15 mouse cellular contexts compared by ENCODE assay signal in the genomic region with DNA sequence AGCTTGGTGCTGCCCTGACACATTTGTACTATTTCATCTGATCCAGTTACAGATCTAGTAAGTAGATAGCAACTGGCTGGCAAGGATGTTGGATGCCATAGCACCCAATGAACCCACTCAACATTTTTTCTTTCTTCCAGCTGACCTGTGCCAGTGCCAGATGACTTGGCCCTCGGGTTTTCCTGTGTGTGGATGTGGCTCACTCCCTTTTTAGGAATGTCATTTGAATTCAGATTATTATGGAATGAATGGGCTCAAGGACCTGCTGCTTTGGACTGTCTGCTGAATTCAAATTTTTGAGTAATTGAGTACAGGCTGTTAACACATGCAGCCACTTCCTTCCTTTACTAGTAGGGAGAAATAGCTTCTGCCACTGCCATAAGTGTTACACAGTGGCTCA.
"Had no signal": no experiment of that assay in that cellular context is flagged by ENCODE, and none has a peak within 500 bp of the region (broad histone marks: within the 10 kb centered on the region; RNA-seq: fewer than 3 reads in every experiment).

No protein-coding gene starts in this region.

- DNase-seq: kidney, adult 8-10 months; kidney, postnatal 36 days; layer of hippocampus, adult 9-11 months; layer of hippocampus, postnatal 36 days; liver; liver, embryonic 13.5 days; liver, postnatal 0 days; right cerebral cortex, postnatal 14 days; thymus, postnatal 36 days had no signal

- H3K27ac ChIP-seq: limb, embryonic 12.5 days; liver, embryonic 13.5 days; macrophage; midbrain, embryonic 12.5 days; stomach, embryonic 15.5 days had no signal

- ATAC-seq: intestine, postnatal 0 days; liver, postnatal 0 days; midbrain, embryonic 16.5 days had no signal

- H3K4me2 ChIP-seq: limb, embryonic 12.5 days; liver, embryonic 13.5 days; midbrain, embryonic 12.5 days; stomach, embryonic 15.5 days had no signal

- H3K36me3 ChIP-seq: limb, embryonic 12.5 days; liver, embryonic 13.5 days; midbrain, embryonic 12.5 days; stomach, embryonic 15.5 days had no signal

- H3K9ac ChIP-seq: limb, embryonic 12.5 days; liver, embryonic 13.5 days; liver, postnatal 0 days; midbrain, embryonic 12.5 days; stomach, embryonic 15.5 days had no signal

- H3K27me3 ChIP-seq: limb, embryonic 12.5 days; liver, embryonic 13.5 days; midbrain, embryonic 12.5 days; stomach, embryonic 15.5 days had no signal

- H3K4me1 ChIP-seq: limb, embryonic 12.5 days; liver, embryonic 13.5 days; midbrain, embryonic 12.5 days; stomach, embryonic 15.5 days had no signal

- H3K4me3 ChIP-seq: limb, embryonic 12.5 days; liver, embryonic 13.5 days; midbrain, embryonic 12.5 days; stomach, embryonic 15.5 days had no signal

- H3K9me3 ChIP-seq: limb, embryonic 12.5 days; midbrain, embryonic 12.5 days; stomach, embryonic 15.5 days had no signal
